Mouse (Mus musculus): Measurements from ENCODE around the gene Ssbp2. TPM values are rescaled to one million over a fixed set of nuclear protein-coding genes. Genes with fewer than 3 reads are reported as not detected.
A peak's percentile ranks its signal among the peaks of the same experiment; 100 is the strongest.

Ssbp2 gene
- polyA plus RNA-seq, 1 experiment: 119 TPM

- no peak for DNase-seq (ENCODE audit: extremely low spot score in 1 of 2, low spot score in 1 of 2)
Measured at GRCm38 (mm10) chr13:91520073-91520750, 60.1 kb downstream of the Ssbp2 start.

GRCm38 (mm10) chr13:91520968-91521367 lies 60.9 kb downstream of the Ssbp2 start:
- DNase-seq (ENCODE audit: extremely low spot score in 1 of 2, low spot score in 1 of 2): no peak

- no peak for DNase-seq (ENCODE audit: extremely low spot score in 1 of 2, low spot score in 1 of 2)
Measured at GRCm38 (mm10) chr13:91526058-91526457, 66.0 kb downstream of the Ssbp2 start.

- no peak for DNase-seq (ENCODE audit: extremely low spot score in 1 of 2, low spot score in 1 of 2)
Measured at GRCm38 (mm10) chr13:91529821-91530220, 69.7 kb downstream of the Ssbp2 start.

GRCm38 (mm10) chr13:91536711-91537110 lies 76.6 kb downstream of the Ssbp2 start:
- DNase-seq (ENCODE audit: extremely low spot score in 1 of 2, low spot score in 1 of 2): no peak

GRCm38 (mm10) chr13:91540145-91541068 lies 80.3 kb downstream of the Ssbp2 start:
- no peak for DNase-seq (ENCODE audit: extremely low spot score in 1 of 2, low spot score in 1 of 2)

GRCm38 (mm10) chr13:91541069-91541429 lies 81.0 kb downstream of the Ssbp2 start:
- DNase-seq (ENCODE audit: extremely low spot score in 1 of 2, low spot score in 1 of 2): no peak

- no peak for DNase-seq (ENCODE audit: extremely low spot score in 1 of 2, low spot score in 1 of 2)
Measured at GRCm38 (mm10) chr13:91543555-91543954, 83.5 kb downstream of the Ssbp2 start.

- peak in 1 of 2 experiments; percentile 22 for DNase-seq (ENCODE audit: extremely low spot score in 1 of 2, low spot score in 1 of 2)
Measured at GRCm38 (mm10) chr13:91564047-91564446, 104.0 kb downstream of the Ssbp2 start.

GRCm38 (mm10) chr13:91564755-91565154 lies 104.7 kb downstream of the Ssbp2 start:
- DNase-seq (ENCODE audit: extremely low spot score in 1 of 2, low spot score in 1 of 2): peak in 1 of 2 experiments; percentile 22

- DNase-seq (ENCODE audit: extremely low spot score in 1 of 2, low spot score in 1 of 2): no peak
Measured at GRCm38 (mm10) chr13:91581504-91581903, 121.4 kb downstream of the Ssbp2 start.

GRCm38 (mm10) chr13:91582212-91582611 lies 122.1 kb downstream of the Ssbp2 start:
- no peak for DNase-seq (ENCODE audit: extremely low spot score in 1 of 2, low spot score in 1 of 2)

GRCm38 (mm10) chr13:91586368-91586767 lies 126.3 kb downstream of the Ssbp2 start:
- no peak for DNase-seq (ENCODE audit: extremely low spot score in 1 of 2, low spot score in 1 of 2)

- DNase-seq (ENCODE audit: extremely low spot score in 1 of 2, low spot score in 1 of 2): no peak
Measured at GRCm38 (mm10) chr13:91588475-91588874, 128.4 kb downstream of the Ssbp2 start.

GRCm38 (mm10) chr13:91591863-91592262 lies 131.8 kb downstream of the Ssbp2 start:
- DNase-seq (ENCODE audit: extremely low spot score in 1 of 2, low spot score in 1 of 2): peak in 1 of 2 experiments; percentile 23

GRCm38 (mm10) chr13:91595284-91595683 lies 135.2 kb downstream of the Ssbp2 start:
- no peak for DNase-seq (ENCODE audit: extremely low spot score in 1 of 2, low spot score in 1 of 2)

GRCm38 (mm10) chr13:91599594-91599993 lies 139.5 kb downstream of the Ssbp2 start:
- DNase-seq (ENCODE audit: extremely low spot score in 1 of 2, low spot score in 1 of 2): no peak

- DNase-seq (ENCODE audit: extremely low spot score in 1 of 2, low spot score in 1 of 2): no peak
Measured at GRCm38 (mm10) chr13:91605043-91605840, 145.2 kb downstream of the Ssbp2 start.

GRCm38 (mm10) chr13:91610601-91611000 lies 150.5 kb downstream of the Ssbp2 start:
- DNase-seq (ENCODE audit: extremely low spot score in 1 of 2, low spot score in 1 of 2): no peak

- no peak for DNase-seq (ENCODE audit: extremely low spot score in 1 of 2, low spot score in 1 of 2)
Measured at GRCm38 (mm10) chr13:91611909-91612308, 151.8 kb downstream of the Ssbp2 start.

GRCm38 (mm10) chr13:91612578-91612977 lies 152.5 kb downstream of the Ssbp2 start:
- DNase-seq (ENCODE audit: extremely low spot score in 1 of 2, low spot score in 1 of 2): no peak
